Mouse (Mus musculus): ENCODE results near the gene Slc5a11. TPM values are rescaled to one million over a fixed set of nuclear protein-coding genes. Genes with fewer than 3 reads are reported as not detected.

Slc5a11 gene
- polyA plus RNA-seq, 1 experiment from 2014 or later: 0.34 TPM

DNA sequence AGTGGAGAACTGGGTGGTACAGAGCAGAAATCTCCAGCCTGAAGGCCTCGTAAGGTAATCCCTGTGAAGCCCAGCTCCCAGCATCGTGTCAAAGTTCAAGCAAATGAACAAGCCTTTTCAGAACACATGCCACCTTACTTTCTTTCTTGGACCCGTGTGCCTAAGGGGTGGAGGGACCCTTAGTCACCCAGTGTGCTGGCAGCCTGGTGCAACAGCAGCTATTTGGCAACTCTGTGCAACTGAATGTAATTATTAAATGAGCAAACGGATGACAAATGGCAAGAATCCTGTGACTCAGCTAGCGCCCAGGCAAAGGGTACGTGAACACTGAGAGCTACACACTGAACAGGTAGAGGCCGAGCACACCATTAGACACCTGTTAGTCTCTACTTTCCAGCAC lies 79.3 kb downstream of the Slc5a11 start:
- ATAC-seq (replicated peaks): no peak
- no peaks in the 10 kb centered on the region for H3K27me3 ChIP-seq (replicated peaks)
- no peak overlapping the region for H3K4me2 ChIP-seq
- H3K4me3 ChIP-seq: no peak overlapping the region
- WGBS: 88% methylated on average over 7 of the region's 7 CpGs
- no peak overlapping the region for H3K9ac ChIP-seq
- H3K4me1 ChIP-seq: no peaks in the 10 kb centered on the region
- peaks cover 23% of the 10 kb centered on the region; the same call in 1 of the 2 replicates for H3K36me3 ChIP-seq (replicated peaks)
- no peak overlapping the region for H3K27ac ChIP-seq
- H3K9me3 ChIP-seq: no peaks in the 10 kb centered on the region

DNA sequence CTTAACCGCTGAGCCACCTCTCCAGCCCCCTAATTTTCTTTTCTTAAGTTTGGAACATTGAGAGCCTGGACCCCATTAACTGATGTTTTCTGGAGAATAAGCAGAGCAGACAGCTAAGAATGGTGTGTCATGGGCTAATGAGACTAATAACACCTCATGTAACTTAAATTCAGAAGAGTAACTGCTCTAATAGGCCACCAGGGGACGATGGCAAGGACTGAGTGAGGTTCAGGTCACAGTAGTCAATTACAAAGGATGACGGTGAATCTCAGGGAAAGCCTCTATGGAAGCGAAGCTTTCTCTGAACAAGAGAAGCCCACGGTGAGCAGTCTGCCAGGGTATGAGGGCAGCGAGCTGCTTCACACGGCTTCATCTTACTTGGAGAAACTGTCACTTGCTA lies 80.8 kb downstream of the Slc5a11 start:
- Histone ChIP-seq H3K9me3 (no peaks in the 10 kb centered on the region), H3K9ac (no peak overlapping the region), H3K36me3 (replicated peaks) (peaks cover 22% of the 10 kb centered on the region; the same call in 1 of the 2 replicates), H3K4me1 (no peaks in the 10 kb centered on the region), H3K4me2 (no peak overlapping the region), H3K4me3 (no peak overlapping the region), H3K27ac (no peak overlapping the region), H3K27me3 (replicated peaks) (no peaks in the 10 kb centered on the region)
- ATAC-seq (replicated peaks): no peak
- WGBS: 79% methylated on average over 7 of the region's 7 CpGs

DNA sequence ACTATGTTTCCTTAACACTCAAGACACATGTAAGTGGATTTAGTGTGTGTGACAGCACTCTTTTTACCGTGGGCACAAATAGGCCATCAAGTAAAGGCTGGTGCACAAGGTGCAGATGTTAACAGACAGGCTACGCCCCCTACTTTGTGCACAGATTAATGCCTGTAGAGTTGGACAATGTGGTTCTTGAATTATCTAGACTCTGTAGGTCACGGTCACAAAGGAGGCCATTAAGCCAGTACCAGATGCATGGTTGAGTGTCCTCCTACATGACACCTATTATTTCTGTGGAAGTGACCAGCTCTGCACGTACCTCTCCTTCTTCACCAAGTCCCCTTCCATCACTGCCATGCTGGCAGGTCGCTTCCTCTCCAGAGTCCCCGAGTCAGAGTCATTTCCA lies 81.5 kb downstream of the Slc5a11 start:
- Histone ChIP-seq H3K36me3 (replicated peaks) (peaks cover 21% of the 10 kb centered on the region; the same call in 1 of the 2 replicates), H3K9me3 (no peaks in the 10 kb centered on the region), H3K27ac (no peak overlapping the region), H3K27me3 (replicated peaks) (no peaks in the 10 kb centered on the region), H3K4me3 (no peak overlapping the region), H3K9ac (no peak overlapping the region), H3K4me2 (no peak overlapping the region), H3K4me1 (no peaks in the 10 kb centered on the region)
- ATAC-seq (replicated peaks): no peak
- 73% methylated on average over 6 of the region's 6 CpGs for whole genome bisulfite sequencing

DNA sequence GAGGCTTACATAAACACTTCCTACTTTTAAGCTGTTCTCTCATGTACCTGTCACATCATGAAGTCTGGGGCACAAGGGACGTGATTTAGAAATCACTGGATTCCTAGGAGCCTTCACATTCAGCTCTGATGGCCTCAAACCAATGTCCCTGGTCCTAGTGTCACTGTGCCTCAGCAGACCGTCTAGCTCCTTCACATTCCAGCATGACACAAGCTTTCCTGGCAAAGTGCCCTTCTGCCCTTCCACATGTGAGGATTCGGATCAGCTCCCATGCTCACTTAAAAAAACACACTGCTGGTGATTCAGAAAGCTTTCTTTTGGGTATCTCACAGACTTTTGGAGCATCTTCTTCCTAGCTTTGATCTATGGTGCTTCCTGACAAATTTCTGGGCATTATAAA lies 83.6 kb downstream of the Slc5a11 start:
- H3K36me3 ChIP-seq (replicated peaks): peaks cover 21% of the 10 kb centered on the region; the same call in 1 of the 2 replicates
- no peak overlapping the region for H3K4me2 ChIP-seq
- no peaks in the 10 kb centered on the region for H3K4me1 ChIP-seq
- H3K27me3 ChIP-seq (replicated peaks): no peaks in the 10 kb centered on the region
- 69% methylated on average over 3 of the region's 3 CpGs for WGBS
- no peak for ATAC-seq (replicated peaks)
- H3K9ac ChIP-seq: no peak overlapping the region
- H3K4me3 ChIP-seq: no peak overlapping the region
- no peaks in the 10 kb centered on the region for H3K9me3 ChIP-seq
- H3K27ac ChIP-seq: no peak overlapping the region

GRCm38 (mm10) chr7:123300258-123300657 lies 85.7 kb downstream of the Slc5a11 start:
- no peak overlapping the region for H3K9ac ChIP-seq
- H3K4me2 ChIP-seq: no peak overlapping the region
- ATAC-seq (replicated peaks): no peak
- no peak overlapping the region for H3K4me3 ChIP-seq
- no peak overlapping the region for H3K27ac ChIP-seq
- peaks cover 13% of the 10 kb centered on the region; the same call in 1 of the 2 replicates for H3K36me3 ChIP-seq (replicated peaks)
- no peaks in the 10 kb centered on the region for H3K4me1 ChIP-seq
- no peaks in the 10 kb centered on the region for H3K9me3 ChIP-seq
- WGBS: 79% methylated on average over 3 of the region's 3 CpGs
- no peaks in the 10 kb centered on the region for H3K27me3 ChIP-seq (replicated peaks)

DNA sequence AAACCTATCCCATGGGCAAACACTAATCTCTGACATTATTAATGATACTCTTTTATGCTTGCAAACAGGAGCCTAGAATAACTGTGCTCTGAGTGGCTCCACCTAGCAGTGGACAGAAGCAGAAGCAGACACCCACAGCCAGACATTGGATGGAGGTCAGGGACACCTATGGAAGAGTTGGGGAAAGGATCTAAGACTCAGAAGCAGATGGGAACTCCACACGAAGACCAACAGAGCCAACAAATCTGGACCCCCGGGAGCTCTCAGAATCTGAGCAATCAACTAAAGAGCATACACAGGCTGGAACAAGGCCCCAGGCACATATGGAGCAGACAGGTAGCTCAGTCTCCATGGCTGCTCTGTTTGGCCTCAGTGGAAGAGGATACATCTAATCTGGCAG lies 90.8 kb downstream of the Slc5a11 start:
- no peaks in the 10 kb centered on the region for H3K27me3 ChIP-seq (replicated peaks)
- no peak overlapping the region for H3K4me3 ChIP-seq
- 86% methylated on average over 2 of the region's 2 CpGs for WGBS
- ATAC-seq (replicated peaks): no peak
- H3K4me1 ChIP-seq: no peaks in the 10 kb centered on the region
- no peak overlapping the region for H3K27ac ChIP-seq
- H3K4me2 ChIP-seq: no peak overlapping the region
- H3K9me3 ChIP-seq: no peaks in the 10 kb centered on the region
- H3K36me3 ChIP-seq (replicated peaks): peaks cover 10% of the 10 kb centered on the region; the same call in 1 of the 2 replicates
- no peak overlapping the region for H3K9ac ChIP-seq

- H3K36me3 ChIP-seq (replicated peaks): peaks cover 11% of the 10 kb centered on the region; the same call in 1 of the 2 replicates
- WGBS: 97% methylated on average over 8 of the region's 8 CpGs
- ATAC-seq (replicated peaks): no peak
Observed at GRCm38 (mm10) chr7:123307236-123307635, 92.7 kb downstream of the Slc5a11 start.

GRCm38 (mm10) chr7:123307887-123308558 lies 93.4 kb downstream of the Slc5a11 start:
- Histone ChIP-seq H3K4me2 (no peak overlapping the region), H3K9me3 (no peaks in the 10 kb centered on the region), H3K4me1 (no peaks in the 10 kb centered on the region), H3K9ac (no peak overlapping the region), H3K27me3 (replicated peaks) (no peaks in the 10 kb centered on the region), H3K27ac (no peak overlapping the region), H3K4me3 (no peak overlapping the region), H3K36me3 (replicated peaks) (peaks cover 17% of the 10 kb centered on the region; the same call in 1 of the 2 replicates)
- ATAC-seq (replicated peaks): no peak
- WGBS: 97% methylated on average over 4 of the region's 4 CpGs

More at GRCm38 (mm10) chr7:123307236-123307635, 92.7 kb downstream of the Slc5a11 start:
- H3K4me1 ChIP-seq: no peaks in the 10 kb centered on the region
- H3K4me2 ChIP-seq: no peak overlapping the region
- H3K27me3 ChIP-seq (replicated peaks): no peaks in the 10 kb centered on the region
- H3K27ac ChIP-seq: no peak overlapping the region
- H3K9ac ChIP-seq: no peak overlapping the region
- H3K4me3 ChIP-seq: no peak overlapping the region
- H3K9me3 ChIP-seq: no peaks in the 10 kb centered on the region

- Histone ChIP-seq H3K27me3 (replicated peaks) (no peaks in the 10 kb centered on the region), H3K9ac (no peak overlapping the region), H3K4me1 (no peaks in the 10 kb centered on the region), H3K4me3 (no peak overlapping the region), H3K9me3 (no peaks in the 10 kb centered on the region), H3K4me2 (no peak overlapping the region), H3K27ac (no peak overlapping the region), H3K36me3 (replicated peaks) (peaks cover 29% of the 10 kb centered on the region; the same call in 1 of the 2 replicates)
- ATAC-seq (replicated peaks): no peak
- WGBS: 83% methylated on average over 5 of the region's 5 CpGs
Observed at GRCm38 (mm10) chr7:123311836-123312235, 97.3 kb downstream of the Slc5a11 start.

- no peak overlapping the region for H3K27ac ChIP-seq
- no peaks in the 10 kb centered on the region for H3K27me3 ChIP-seq (replicated peaks)
- no peak overlapping the region for H3K4me3 ChIP-seq
- no peak overlapping the region for H3K9ac ChIP-seq
- no peaks in the 10 kb centered on the region for H3K9me3 ChIP-seq
- 91% methylated on average over 3 of the region's 3 CpGs for WGBS
- H3K4me2 ChIP-seq: no peak overlapping the region
- no peak for ATAC-seq (replicated peaks)
- peaks cover 25% of the 10 kb centered on the region; the same call in 1 of the 2 replicates for H3K36me3 ChIP-seq (replicated peaks)
- no peaks in the 10 kb centered on the region for H3K4me1 ChIP-seq
Observed at GRCm38 (mm10) chr7:123312738-123313137, 98.2 kb downstream of the Slc5a11 start.

DNA sequence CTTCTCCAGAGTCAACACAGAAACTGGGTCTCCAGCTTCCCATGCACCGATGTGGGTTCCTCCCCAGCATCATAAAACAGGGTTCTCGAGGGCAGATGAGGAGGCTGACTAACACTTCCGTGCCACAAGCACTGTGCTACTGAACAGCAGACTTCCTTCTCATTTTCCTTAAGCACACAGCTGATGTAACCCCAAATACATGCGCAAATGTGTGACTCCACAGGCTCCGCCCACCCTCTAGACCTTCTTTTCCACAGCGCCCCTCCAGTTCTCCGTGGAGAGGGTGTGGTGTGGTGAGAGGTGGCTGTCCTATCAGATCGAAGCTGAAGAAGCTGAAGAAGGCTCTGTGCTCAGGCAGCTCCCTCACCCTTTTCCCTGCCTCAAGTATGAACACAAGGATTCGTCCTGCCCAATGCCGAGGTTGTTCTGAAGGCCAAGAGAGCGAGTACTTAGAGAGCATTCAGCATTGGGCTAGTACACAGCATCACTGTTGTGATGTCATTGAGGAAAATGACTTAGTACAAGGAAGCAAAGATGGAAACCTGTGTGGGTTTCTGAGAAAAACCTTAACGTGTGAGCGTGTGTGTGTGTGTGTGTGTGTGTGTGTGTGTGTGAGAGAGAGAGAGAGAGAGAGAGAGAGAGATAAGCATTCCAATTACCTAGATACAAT lies 108.0 kb downstream of the Slc5a11 start:
- H3K36me3 ChIP-seq (replicated peaks): peaks cover 20% of the 10 kb centered on the region; the same call in 1 of the 2 replicates
- H3K4me2 ChIP-seq: no peak overlapping the region
- no peak overlapping the region for H3K9ac ChIP-seq
- H3K27ac ChIP-seq: no peak overlapping the region
- H3K4me1 ChIP-seq: no peaks in the 10 kb centered on the region
- WGBS: 89% methylated on average over 13 of the region's 13 CpGs
- ATAC-seq (replicated peaks): no peak
- H3K4me3 ChIP-seq: no peak overlapping the region
- no peaks in the 10 kb centered on the region for H3K27me3 ChIP-seq (replicated peaks)
- no peaks in the 10 kb centered on the region for H3K9me3 ChIP-seq
